Mouse (Mus musculus) embryo, embryonic 11.5 days (tissue): ENCODE data around the gene Olfr596.
"Not testable (repeated sequence)": the region's sequence is repeated elsewhere in the genome, so short reads cannot be mapped to it uniquely, and the experiment has no call there.

Experiments used
- DNase-seq: peaks from one replicate; pipeline ENCODE4 v3.0.0-alpha.2; 2012; ENCODE audit warnings: low read depth, low spot score

The Olfr596 gene

GRCm38 (mm10) chr7:103305348-103305747 is at the start of gene Olfr596:
Gene Olfr596 (plus strand): TSS chr7:103305648.
- DNase-seq, result not testable (repeated sequence)

- DNase-seq, result not testable (repeated sequence)
These were observed 10.6 kb downstream of the Olfr596 start, which contains the start of gene Olfr597 for GRCm38 (mm10) chr7:103316015-103316414. Gene Olfr597 (plus strand): TSS chr7:103316315.

DNA sequence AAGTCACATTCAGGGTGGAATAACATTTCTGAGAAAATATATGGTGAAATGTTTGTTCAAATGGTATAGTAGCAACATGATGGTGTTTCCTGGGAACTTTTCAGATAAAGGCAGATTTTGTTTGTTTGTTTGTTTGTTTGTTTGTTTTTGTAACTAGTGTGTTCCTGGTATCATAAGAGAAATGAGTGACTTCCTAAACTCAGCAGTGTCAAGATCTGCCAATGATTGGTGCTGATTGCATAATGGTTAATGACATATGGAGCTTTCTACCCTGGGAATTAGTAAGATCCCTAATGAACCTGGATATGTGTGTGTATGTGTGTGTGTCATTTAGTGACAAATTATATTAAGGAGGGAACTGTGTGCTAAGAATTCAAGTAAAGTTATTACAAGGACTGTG is 17.8 kb downstream of the Olfr596 start, which contains the start of gene Olfr598:
Gene Olfr598, plus strand, starts transcription at position 301 of the 400 bp plus-strand sequence.
- DNase-seq, result no peak

- DNase-seq, result no peak
These were observed 30.2 kb downstream of the Olfr596 start, which contains the start of gene Olfr599 for GRCm38 (mm10) chr7:103335617-103336016. Gene Olfr599 (plus strand): TSS chr7:103335917.

DNA sequence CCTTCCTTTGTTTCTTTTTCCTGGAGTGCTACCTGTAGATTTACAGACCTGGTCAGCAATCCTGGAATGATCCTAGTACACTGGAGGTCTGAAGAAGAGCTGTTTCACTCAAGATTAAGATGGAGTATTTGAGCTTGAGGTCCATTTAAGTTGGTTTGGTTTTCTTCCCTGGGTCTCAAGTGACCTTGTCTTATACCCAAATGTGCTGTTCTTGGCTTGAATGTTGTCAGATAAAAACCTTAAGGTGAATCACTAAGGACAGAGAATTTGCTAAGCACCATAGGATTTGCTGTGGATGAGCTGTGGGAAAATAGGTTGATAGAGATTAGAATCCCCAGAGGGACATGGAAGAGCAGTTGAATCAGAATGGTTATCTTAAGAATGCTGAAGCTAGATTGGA is 44.1 kb downstream of the Olfr596 start, which contains the start of gene Olfr600:
Gene Olfr600, minus strand, starts transcription at position 101 of the 400 bp plus-strand sequence.
- no peak for DNase-seq
